Mouse (Mus musculus) liver, embryonic 14.5 days (tissue): Measurements from ENCODE around the gene H2-M5. TPM values are rescaled to one million over a fixed set of nuclear protein-coding genes. Genes with fewer than 3 reads are reported as not detected.

Experiments
- ATAC-seq: fragments of 200-750 bp; cut with Nextera tagmentation; 2 replicates; pipeline ENCODE4 v1.8.0; 2017; ENCODE audit warnings: moderate number of reproducible peaks, mild to moderate bottlenecking, moderate library complexity; ENCODE audit not compliant: insufficient read depth
- DNase-seq, 3 experiments: peaks; one replicate each; pipeline ENCODE4 v3.0.0-alpha.2; 2012 to 2013; ENCODE audit warnings: low read depth in 3 of 3, low spot score in 3 of 3
- H3K27ac ChIP-seq: fragments of 300-500 bp; sonication (generic); 2 replicates; pipeline ENCODE4 v1.5.1; 2014; ENCODE audit warnings: moderate library complexity, mild to moderate bottlenecking, control low read depth, inconsistent platforms
- H3K27me3 ChIP-seq: fragments of 300-500 bp; sonication (generic); 2 replicates; pipeline ENCODE4 v1.6.1; 2014; ENCODE audit warnings: mild to moderate bottlenecking, low read length, moderate library complexity; ENCODE audit not compliant: control insufficient read depth, insufficient read depth
- H3K36me3 ChIP-seq: fragments of 300-500 bp; sonication (generic); replicated peaks from 2 replicates; pipeline ENCODE4 v1.6.1; 2014; ENCODE audit warnings: low read depth; ENCODE audit not compliant: control insufficient read depth, insufficient read depth
- H3K4me1 ChIP-seq, 2 experiments: fragments of 200-500 bp in 1 of 2; fragments of 300-500 bp in 1 of 2; sonication (generic) in 1 of 2; replicated peaks; 2 replicates each; pipeline ENCODE4 v1.6.1; 2012 to 2014; ENCODE audit warnings: antibody characterized with exemption in 1 of 2, inconsistent platforms in 1 of 2, low read length in 1 of 2; ENCODE audit not compliant: control insufficient read depth in 2 of 2, insufficient read depth in 2 of 2
- H3K4me2 ChIP-seq: fragments of 300-500 bp; sonication (generic); 2 replicates; pipeline ENCODE4 v1.6.1; 2014; ENCODE audit warnings: low read depth, mild to moderate bottlenecking, control low read depth, moderate library complexity
- H3K4me3 ChIP-seq, 2 experiments: fragments of 200-500 bp in 1 of 2; fragments of 300-500 bp in 1 of 2; sonication (generic) in 1 of 2; 2 replicates each; pipeline ENCODE4 v1.5.1; 2012 to 2014; ENCODE audit warnings: low read depth in 2 of 2, low read length in 2 of 2, mild to moderate bottlenecking in 2 of 2, control low read depth in 1 of 2, inconsistent platforms in 1 of 2, moderate library complexity in 1 of 2; ENCODE audit not compliant: insufficient read depth in 1 of 2
- H3K9ac ChIP-seq: fragments of 300-500 bp; sonication (generic); replicated peaks from 2 replicates; pipeline ENCODE4 v1.6.1; 2014; ENCODE audit warnings: mild to moderate bottlenecking, control low read depth, moderate library complexity
- H3K9me3 ChIP-seq: fragments of 300-500 bp; sonication (generic); 2 replicates; pipeline ENCODE4 v1.6.1; 2016; ENCODE audit warnings: low read length, mixed read lengths; ENCODE audit not compliant: control insufficient read depth
- CTCF ChIP-seq: IDR thresholded peaks from 2 replicates; pipeline ENCODE4 v1.5.1; 2016; ENCODE audit warnings: antibody characterized with exemption, low read depth, control low read depth
- EP300 ChIP-seq: IDR thresholded peaks from 2 replicates; pipeline ENCODE4 v1.6.1; 2016; ENCODE audit warnings: antibody characterized with exemption, low read depth
- WGBS: fragments of 180-500 bp; shearing (Covaris S2); extraction: QIAGEN DNeasy Blood & Tissue Kit; methylation state at CpG from one replicate; pipeline ENCODE4 v1.1.7; 2014; ENCODE audit not compliant: insufficient replicate concordance; 5-methylcytosine and 5-hydroxymethylcytosine counted together
- polyA plus RNA-seq, 2 experiments: library from polyadenylated mRNA; depleted of rRNA in 1 of 2; stranded (reverse) in 1 of 2; unstranded in 1 of 2; fragments of >200 nt; fragmentation: Nextera tagmentation in 1 of 2; extraction: Ambion mirVana in 1 of 2; gene quantifications; 2 replicates each; pipeline versions ENCODE4 v1.2.1 to v1.2.3; 2012 to 2014

Gene H2-M5
- polyA plus RNA-seq, 2 experiments = 0.03 TPM; not detected in 1

DNA sequence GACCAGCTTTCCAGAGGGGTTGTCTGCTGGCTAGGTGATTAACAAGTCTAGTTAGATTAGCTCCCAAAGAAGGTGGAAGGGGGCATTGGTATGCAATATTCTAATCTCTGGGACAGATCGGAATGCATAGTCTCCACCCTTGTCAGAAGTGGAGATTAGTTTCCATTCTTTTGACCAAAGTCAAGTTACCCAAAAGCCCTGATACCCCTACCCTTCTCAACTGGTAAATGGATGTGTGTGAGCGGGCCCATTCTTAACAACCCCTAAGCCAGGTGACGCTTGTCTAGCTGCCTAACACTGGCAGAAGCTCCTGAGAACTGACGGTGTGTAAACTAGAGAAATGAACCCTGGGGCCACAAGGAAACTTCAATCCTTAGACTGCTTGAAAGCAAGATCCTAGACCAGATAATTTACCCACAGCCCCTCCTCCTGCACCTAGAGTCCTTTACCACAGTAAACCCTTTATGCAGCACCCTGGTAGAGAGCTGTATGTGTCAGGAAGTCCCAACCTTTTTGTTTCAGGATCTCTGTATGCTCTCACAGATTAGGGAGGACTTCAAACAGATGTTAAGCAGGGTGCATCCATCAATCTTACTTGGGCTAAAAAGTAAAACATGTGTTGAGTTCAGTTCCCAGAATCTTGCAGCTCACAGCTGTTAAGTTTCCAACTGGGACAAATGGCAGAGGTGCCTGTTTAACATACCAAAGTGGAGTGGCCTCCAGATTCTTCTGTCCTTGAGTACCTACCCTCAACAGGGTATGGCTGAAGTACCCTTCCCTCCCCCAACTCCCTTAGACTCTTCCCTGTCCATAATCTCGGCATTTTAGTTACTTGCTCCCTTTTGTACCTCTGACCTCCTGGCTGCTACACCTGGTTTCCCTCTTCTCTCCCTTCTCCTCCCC, 6.8 kb downstream of the H2-M5 start:
- DNase-seq (no peak), ATAC-seq (no peak)
- 27% methylated on average over 5 of the region's 5 CpGs for WGBS
- peaks cover 1% of the 10 kb centered on the region for H3K27me3 ChIP-seq
- no peak overlapping the region for H3K4me3 ChIP-seq
- H3K4me2 ChIP-seq = no peak overlapping the region
- H3K36me3 ChIP-seq = no peaks in the 10 kb centered on the region
- H3K9me3 ChIP-seq = no peaks in the 10 kb centered on the region
- no peaks in the 10 kb centered on the region; a peak in 1 of 4 replicates for H3K4me1 ChIP-seq
- H3K9ac ChIP-seq = no peak overlapping the region
- H3K27ac ChIP-seq = no peak overlapping the region
- no peak for TF ChIP-seq EP300
- TF ChIP-seq CTCF = no peak

GRCm38 (mm10) chr17:36981845-36982244, 7.5 kb downstream of the H2-M5 start:
- 8% methylated on average over 4 of the region's 4 CpGs for WGBS
- no peaks in the 10 kb centered on the region for H3K27me3 ChIP-seq

DNA sequence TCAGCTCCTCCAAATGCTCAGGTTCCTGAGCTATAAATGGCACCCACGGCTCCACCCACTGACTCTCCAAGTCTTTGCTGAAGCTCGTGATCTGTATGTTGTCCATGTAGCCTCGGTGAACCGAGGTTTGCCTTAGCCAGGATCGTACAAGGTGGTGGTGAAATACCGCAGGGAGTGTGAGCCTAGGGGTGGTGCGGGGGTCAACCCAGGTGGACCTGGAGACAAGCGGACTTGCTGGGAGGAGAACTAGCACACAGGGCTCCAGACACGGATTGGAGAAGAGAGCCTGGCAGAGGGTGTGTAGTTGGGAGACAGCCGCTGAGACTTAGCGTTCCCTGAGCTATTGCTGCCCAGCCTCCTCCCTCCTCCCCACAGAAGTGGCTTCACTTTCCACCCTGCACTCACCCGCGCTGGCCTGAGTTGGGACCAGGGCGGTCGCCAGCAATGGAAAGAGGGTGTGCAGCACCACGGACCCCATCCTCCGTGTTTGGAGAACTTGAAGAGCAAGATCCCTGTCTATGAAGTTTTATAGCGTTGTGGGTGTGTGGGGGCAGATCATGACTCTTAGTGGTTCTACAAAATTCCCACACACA, 8.0 kb downstream of the H2-M5 start, which contains the start of gene 2410137M14Rik:
TSS of gene 2410137M14Rik (minus strand) at position 17 of the 593 bp plus-strand sequence.
- H3K9me3 ChIP-seq = no peaks in the 10 kb centered on the region
- peak within 1 kb of the TSS; percentile 27; the same call in 1 of the 2 replicates for H3K4me2 ChIP-seq
- no peak within 1 kb of the TSS for H3K4me3 ChIP-seq
- no peaks in the 10 kb centered on the region; a peak in 1 of 4 replicates for H3K4me1 ChIP-seq
- no peaks in the 10 kb centered on the region for H3K27me3 ChIP-seq
- no peak within 1 kb of the TSS for H3K27ac ChIP-seq
- H3K9ac ChIP-seq = no peak within 1 kb of the TSS
- 7% methylated on average over 18 of the region's 18 CpGs for WGBS
- DNase-seq = no peak
- no peaks in the 10 kb centered on the region for H3K36me3 ChIP-seq
- TF ChIP-seq EP300 (no peak), CTCF (no peak)
- ATAC-seq = no peak

More at GRCm38 (mm10) chr17:36981845-36982244, 7.5 kb downstream of the H2-M5 start:
- no peak overlapping the region for H3K4me3 ChIP-seq
- DNase-seq = no peak
- ATAC-seq = no peak
- H3K9ac ChIP-seq = no peak overlapping the region
- H3K4me2 ChIP-seq = no peak overlapping the region
- no peaks in the 10 kb centered on the region for H3K9me3 ChIP-seq
- TF ChIP-seq EP300 (no peak), CTCF (no peak)
- no peaks in the 10 kb centered on the region; a peak in 1 of 4 replicates for H3K4me1 ChIP-seq
- H3K27ac ChIP-seq = no peak overlapping the region
- no peaks in the 10 kb centered on the region for H3K36me3 ChIP-seq

DNA sequence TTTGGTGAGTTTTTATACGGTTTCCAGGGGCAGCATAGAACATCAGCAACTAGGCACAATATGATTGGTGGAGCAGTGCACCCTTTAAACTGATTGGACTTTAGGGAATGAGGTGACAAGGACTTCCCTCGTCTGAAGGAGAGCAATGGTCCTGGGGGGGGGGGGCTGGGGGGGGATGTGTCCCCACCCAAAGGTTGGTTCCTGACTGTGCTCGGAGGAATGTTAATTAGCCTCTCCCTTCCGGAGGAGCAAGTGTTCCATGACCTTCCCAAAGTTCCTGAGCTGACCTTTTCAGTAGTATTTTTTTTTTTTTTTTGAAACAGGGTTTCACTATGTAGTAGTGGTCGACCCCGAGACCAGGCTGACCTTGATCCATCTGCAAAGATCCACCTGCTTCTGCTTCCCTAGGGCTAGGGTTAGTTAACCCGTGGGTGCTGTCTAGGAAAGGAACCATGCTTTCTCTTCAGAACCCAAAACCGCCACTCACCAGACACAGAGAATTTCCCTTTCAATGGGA, 16.0 kb downstream of the H2-M5 start:
- no peaks in the 10 kb centered on the region for H3K9me3 ChIP-seq
- DNase-seq (no peak), ATAC-seq (no peak)
- H3K27ac ChIP-seq = no peak overlapping the region
- H3K4me3 ChIP-seq = no peak overlapping the region
- no peak overlapping the region for H3K9ac ChIP-seq
- TF ChIP-seq EP300 = no peak
- no peak for TF ChIP-seq CTCF
- H3K27me3 ChIP-seq = no peaks in the 10 kb centered on the region
- no peak overlapping the region for H3K4me2 ChIP-seq
- no peaks in the 10 kb centered on the region for H3K36me3 ChIP-seq
- WGBS = 42% methylated on average over 8 of the region's 8 CpGs
- no peaks in the 10 kb centered on the region; a peak in 1 of 4 replicates for H3K4me1 ChIP-seq

DNA sequence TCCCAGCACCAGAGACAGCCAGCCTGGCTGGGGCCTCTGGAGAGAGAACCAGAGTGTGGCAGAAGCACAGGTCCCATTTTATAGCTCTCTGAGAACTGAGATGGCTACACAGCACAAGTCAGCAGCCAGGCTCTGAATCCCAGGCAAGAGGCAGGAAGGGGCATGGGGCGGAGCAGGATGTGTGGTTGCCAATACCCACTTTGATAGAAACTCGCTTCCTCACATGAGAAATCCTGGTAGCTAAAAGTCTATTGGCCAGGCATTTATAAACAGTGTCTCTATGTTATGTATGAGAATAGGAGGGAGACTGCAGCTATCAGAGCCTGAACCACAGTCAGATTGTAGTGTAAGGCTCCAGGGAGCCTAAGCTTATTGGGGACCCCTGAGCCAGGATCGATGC, 16.5 kb downstream of the H2-M5 start:
- no peak overlapping the region for H3K27ac ChIP-seq
- ATAC-seq = no peak

More for the DNA sequence above, 16.5 kb downstream of the H2-M5 start:
- Histone ChIP-seq H3K27me3 (no peaks in the 10 kb centered on the region), H3K4me3 (no peak overlapping the region), H3K36me3 (no peaks in the 10 kb centered on the region), H3K4me2 (no peak overlapping the region), H3K9me3 (no peaks in the 10 kb centered on the region), H3K4me1 (no peaks in the 10 kb centered on the region; a peak in 1 of 4 replicates), H3K9ac (no peak overlapping the region)
- TF ChIP-seq CTCF = no peak
- no peak for TF ChIP-seq EP300
- 37% methylated on average over 3 of the region's 3 CpGs for WGBS
- DNase-seq = no peak
